Mouse (Mus musculus) heart, postnatal 0 days (tissue): ENCODE measurements around the gene Zeb2.

Experiments
- CTCF ChIP-seq: IDR thresholded peaks from 2 replicates; pipeline ENCODE4 v1.5.1; 2016; ENCODE audit warnings: antibody characterized with exemption, control low read depth, low read depth
- EP300 ChIP-seq: IDR thresholded peaks from 2 replicates; pipeline ENCODE4 v1.6.1; 2016; ENCODE audit warnings: antibody characterized with exemption, low read depth

- TF ChIP-seq CTCF (no peak), EP300 (no peak)
These were observed 19.2 kb downstream of the Zeb2 start for GRCm38 (mm10) chr2:45097969-45098368.
